Mouse (Mus musculus): Measurements from ENCODE around the gene Tspan4.

DNA sequence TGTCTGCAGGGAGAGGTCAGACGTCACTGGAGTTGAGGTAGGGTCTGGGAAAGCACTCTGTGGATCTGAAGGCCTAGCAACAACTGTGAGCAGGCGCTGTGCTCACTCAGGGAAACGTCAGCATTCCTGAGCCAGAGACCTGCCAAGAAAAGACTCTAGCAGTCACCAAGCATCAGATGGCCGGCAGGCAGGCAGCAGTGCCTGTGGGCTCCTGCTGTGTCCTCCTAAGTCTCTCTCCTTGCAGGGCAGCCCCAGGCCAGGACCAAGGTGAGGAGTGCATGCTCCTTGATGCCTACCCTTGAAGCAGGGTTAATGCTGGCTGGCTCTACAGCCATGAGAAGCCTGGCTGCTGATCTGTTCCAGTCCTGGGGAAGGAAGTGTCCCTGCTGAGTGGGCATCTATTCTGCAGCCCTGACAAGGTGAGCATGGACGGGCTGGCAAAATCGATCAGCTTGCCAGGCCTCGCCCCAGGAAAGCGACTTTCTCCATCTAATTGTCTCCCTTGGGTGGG lies 35.7 kb downstream of the Tspan4 start:
- no peak for TF ChIP-seq CTCF (conservative IDR thresholded peaks at IDR 0.05; ENCODE audit: low read length)
- no peak for TF ChIP-seq POU5F1 (IDR thresholded peaks at IDR 0.05; ENCODE audit: borderline replicate concordance, low read length)

All from E14TG2a.4 (cell line).